Mouse (Mus musculus) C2C12 (cell line): ENCODE results near the gene Klra3. TPM values are rescaled to one million over a fixed set of nuclear protein-coding genes. Genes with fewer than 3 reads are reported as not detected.
"Not testable (repeated sequence)": the region's sequence is repeated elsewhere in the genome, so short reads cannot be mapped to it uniquely, and the experiment has no call there.

Experiments used
- H3K27me3 ChIP-seq: one replicate; pipeline ENCODE4 v1.6.1; 2011; ENCODE audit not compliant: control insufficient read depth, insufficient read depth, insufficient read length
- H3K36me3 ChIP-seq: one replicate; pipeline ENCODE4 v1.6.1; 2011; ENCODE audit not compliant: control insufficient read depth, insufficient read depth
- H3K4me3 ChIP-seq: one replicate; pipeline ENCODE4 v1.5.1; 2011; ENCODE audit warnings: mild to moderate bottlenecking, control low read depth; ENCODE audit not compliant: poor library complexity, insufficient read depth, severe bottlenecking
- H3K79me2 ChIP-seq: one replicate; pipeline ENCODE4 v1.6.1; 2011; ENCODE audit not compliant: control insufficient read depth, insufficient read depth
- H3K79me3 ChIP-seq: one replicate; pipeline ENCODE4 v1.6.1; 2011; ENCODE audit warnings: low read depth, control low read depth
- H3ac ChIP-seq: one replicate; pipeline ENCODE3; 2011; ENCODE audit warnings: low read depth; ENCODE audit not compliant: control insufficient read depth, insufficient read length
- CEBPB ChIP-seq: IDR thresholded peaks from one replicate; pipeline ENCODE4 v1.6.1; 2011; ENCODE audit warnings: low read depth, mild to moderate bottlenecking, control low read depth, moderate library complexity
- CTCF ChIP-seq: IDR thresholded peaks from one replicate; pipeline ENCODE4 v1.5.1; 2011; ENCODE audit not compliant: control insufficient read depth, insufficient read depth, insufficient read length
- FOSL1 ChIP-seq: IDR thresholded peaks from one replicate; pipeline ENCODE4 v1.8.0; 2011; ENCODE audit warnings: mild to moderate bottlenecking, low read length; ENCODE audit not compliant: poor library complexity, insufficient read depth, severe bottlenecking
- MAX ChIP-seq: IDR thresholded peaks from one replicate; pipeline ENCODE4 v1.6.1; 2011; ENCODE audit warnings: mild to moderate bottlenecking, control low read depth
- MYOD1 ChIP-seq: IDR thresholded peaks from one replicate; pipeline ENCODE4 v1.6.1; 2011; ENCODE audit warnings: low read depth; ENCODE audit not compliant: control insufficient read depth, insufficient read length
- MYOG ChIP-seq: IDR thresholded peaks from one replicate; pipeline ENCODE4 v1.6.1; 2011; ENCODE audit not compliant: control insufficient read depth, insufficient read length; ENCODE audit errors: extremely low read depth
- USF1 ChIP-seq: IDR thresholded peaks from one replicate; pipeline ENCODE4 v1.6.1; 2011; ENCODE audit warnings: low read depth, mild to moderate bottlenecking, control low read depth, moderate library complexity
- long read RNA-seq, 2 experiments: library from polyadenylated mRNA; unstranded; transcript quantifications; one replicate each; pipeline ENCODE4 v2.0.0; 2019 to 2020
- polyA plus RNA-seq: library from polyadenylated mRNA; unstranded; fragments of >200 nt; fragmentation: generic; extraction: Trizol; gene quantifications from one replicate; pipeline ENCODE4 v1.2.1, GENCODE M21; 2012; ENCODE audit warnings: missing spikeins

Gene Klra3
- not detected for polyA plus RNA-seq
- long read RNA-seq, experiment 1 = 0 reads
- long read RNA-seq, experiment 2 = 0 reads

- no peaks in the 10 kb centered on the region for H3K27me3 ChIP-seq
- no peaks in the 10 kb centered on the region for H3K36me3 ChIP-seq
- H3K79me3 ChIP-seq = no peaks in the 10 kb centered on the region
- no peak within 1 kb of the TSS for H3ac ChIP-seq
- H3K79me2 ChIP-seq = no peaks in the 10 kb centered on the region
- no peak for TF ChIP-seq MYOG
- no peak for TF ChIP-seq CTCF
- TF ChIP-seq FOSL1 = no peak
- no peak for TF ChIP-seq MYOD1
- TF ChIP-seq USF1 = no peak
- TF ChIP-seq CEBPB = no peak
- TF ChIP-seq MAX = no peak
- no peak within 1 kb of the TSS for H3K4me3 ChIP-seq
These were observed at the start of gene Klra3 for GRCm38 (mm10) chr6:130337411-130337810. TSS of gene Klra3 (minus strand) at chr6:130337574.

GRCm38 (mm10) chr6:130386750-130387149 lies 49.4 kb upstream of the Klra3 start, which contains the start of gene Klra1:
TSS of gene Klra1 (minus strand) at chr6:130386874.
- H3K79me2 ChIP-seq = no peaks in the 10 kb centered on the region
- no peaks in the 10 kb centered on the region for H3K79me3 ChIP-seq
- no peaks in the 10 kb centered on the region for H3K36me3 ChIP-seq
- H3K4me3 ChIP-seq = no peak within 1 kb of the TSS
- TF ChIP-seq FOSL1 = no peak
- no peak for TF ChIP-seq CTCF
- no peak for TF ChIP-seq MYOD1
- no peak for TF ChIP-seq CEBPB
- no peak for TF ChIP-seq USF1
- TF ChIP-seq MYOG = no peak
- no peak for TF ChIP-seq MAX
- H3ac ChIP-seq = no peak within 1 kb of the TSS
- H3K27me3 ChIP-seq = no peaks in the 10 kb centered on the region

- Histone ChIP-seq H3ac (no peak overlapping the region), H3K36me3 (no peaks in the 10 kb centered on the region), H3K27me3 (no peaks in the 10 kb centered on the region), H3K79me2 (no peaks in the 10 kb centered on the region), H3K79me3 (no peaks in the 10 kb centered on the region), H3K4me3 (no peak overlapping the region)
- TF ChIP-seq FOSL1 = no peak
These were observed 48.4 kb upstream of the Klra3 start for GRCm38 (mm10) chr6:130385803-130386202.

- no peaks in the 10 kb centered on the region for H3K79me3 ChIP-seq
- no peak overlapping the region for H3ac ChIP-seq
- H3K36me3 ChIP-seq = no peaks in the 10 kb centered on the region
- H3K79me2 ChIP-seq = no peaks in the 10 kb centered on the region
- no peaks in the 10 kb centered on the region for H3K27me3 ChIP-seq
- TF ChIP-seq MYOG = no peak
- no peak for TF ChIP-seq FOSL1
- TF ChIP-seq MYOD1 = no peak
- TF ChIP-seq CEBPB = no peak
- TF ChIP-seq USF1 = no peak
- TF ChIP-seq CTCF = no peak
- TF ChIP-seq MAX = no peak
- H3K4me3 ChIP-seq = no peak overlapping the region
These were observed 45.0 kb upstream of the Klra3 start for GRCm38 (mm10) chr6:130382375-130382774.

DNA sequence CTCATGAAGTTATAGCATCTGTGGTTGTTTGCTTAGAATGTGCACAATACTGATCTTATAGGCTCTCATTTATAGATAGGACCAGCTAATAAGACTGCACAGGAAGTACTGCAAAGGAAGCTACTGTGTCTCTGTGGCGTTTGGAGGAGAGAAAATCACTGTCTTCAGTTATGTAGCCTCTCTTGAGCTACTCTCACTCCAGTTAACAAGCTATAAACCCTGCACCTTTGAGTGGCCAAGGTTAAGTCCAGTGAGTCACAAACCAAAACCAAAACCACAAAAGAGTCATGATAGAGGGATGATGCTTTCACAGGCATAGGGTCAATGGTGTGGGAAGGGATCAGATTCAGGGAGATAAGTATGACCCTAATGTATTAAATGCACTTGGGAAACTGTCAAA lies 8.0 kb upstream of the Klra3 start:
- not testable (repeated sequence) for H3K36me3 ChIP-seq, H3K4me3 ChIP-seq, H3K27me3 ChIP-seq, H3K79me2 ChIP-seq, H3K79me3 ChIP-seq, H3ac ChIP-seq

DNA sequence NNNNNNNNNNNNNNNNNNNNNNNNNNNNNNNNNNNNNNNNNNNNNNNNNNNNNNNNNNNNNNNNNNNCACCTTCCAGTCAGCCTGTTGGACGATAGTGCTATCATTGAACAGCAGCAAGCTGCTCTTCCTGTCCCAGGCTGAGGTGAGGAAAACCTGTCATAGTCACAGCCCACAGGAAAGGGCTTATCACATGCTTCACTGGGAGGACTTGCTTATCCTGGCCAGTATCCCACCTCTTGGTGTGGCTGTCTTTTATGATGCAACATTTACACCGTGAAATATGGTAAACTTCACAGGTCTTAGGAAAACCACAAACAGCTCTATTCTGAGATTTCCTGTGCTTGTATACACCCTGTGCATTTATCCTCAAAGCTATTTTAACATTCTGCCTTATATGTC lies 4.6 kb upstream of the Klra3 start:
- not testable (repeated sequence) for H3K36me3 ChIP-seq, H3K4me3 ChIP-seq, H3K79me3 ChIP-seq, H3ac ChIP-seq, H3K27me3 ChIP-seq, H3K79me2 ChIP-seq

- Histone ChIP-seq H3K79me2 (no peaks in the 10 kb centered on the region), H3ac (no peak overlapping the region), H3K79me3 (no peaks in the 10 kb centered on the region), H3K27me3 (no peaks in the 10 kb centered on the region), H3K36me3 (no peaks in the 10 kb centered on the region), H3K4me3 (no peak overlapping the region)
- TF ChIP-seq MAX (no peak), USF1 (no peak), MYOD1 (no peak), FOSL1 (no peak), MYOG (no peak), CEBPB (no peak), CTCF (no peak)
These were observed 49.3 kb downstream of the Klra3 start for GRCm38 (mm10) chr6:130287984-130288649.

GRCm38 (mm10) chr6:130281828-130282227 lies 55.5 kb downstream of the Klra3 start, which contains the start of gene Klra10:
TSS of gene Klra10 (minus strand) at chr6:130281928.
- H3K79me2 ChIP-seq = not testable (repeated sequence)

More at GRCm38 (mm10) chr6:130281828-130282227, 55.5 kb downstream of the Klra3 start, which contains the start of gene Klra10:
- H3K79me3 ChIP-seq, H3ac ChIP-seq, H3K4me3 ChIP-seq, H3K27me3 ChIP-seq, H3K36me3 ChIP-seq: not testable (repeated sequence)
